Mouse (Mus musculus) adrenal gland (tissue): Measurements from ENCODE around the gene Ganab.

Experiments used
- intact Hi-C: fragments of 180-260 bp; cut with DNase I; formaldehyde crosslinking; loops from one replicate; pipeline ENCODE4 v1.15.1; 2025
- microRNA-seq, 2 experiments: library from miRNA; unstranded; fragments of <30 nt; microRNA quantifications; one replicate each; pipeline ENCODE4; 2019

Ganab gene

DNA sequence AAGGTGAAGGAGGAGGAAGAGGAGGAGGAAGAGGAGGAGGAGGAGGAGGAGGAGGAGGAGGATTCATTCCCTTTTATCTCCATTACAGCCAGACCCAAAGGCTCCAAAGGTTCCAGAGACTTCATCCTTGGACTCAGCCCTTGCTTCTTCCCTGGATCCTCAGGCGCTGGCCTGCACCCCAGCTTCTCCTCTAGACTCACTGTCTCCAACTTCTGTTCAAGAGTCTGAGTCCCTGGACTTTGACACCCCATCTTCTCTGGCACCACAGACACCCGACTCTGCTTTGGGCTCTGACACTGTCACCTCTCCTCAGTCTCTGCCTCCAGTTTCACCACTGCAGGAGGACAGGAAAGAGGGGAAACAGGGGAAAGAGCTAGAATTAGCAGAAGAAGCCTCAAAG lies 64.4 kb downstream of the Ganab start:
- intact Hi-C loops: no loop called here

DNA sequence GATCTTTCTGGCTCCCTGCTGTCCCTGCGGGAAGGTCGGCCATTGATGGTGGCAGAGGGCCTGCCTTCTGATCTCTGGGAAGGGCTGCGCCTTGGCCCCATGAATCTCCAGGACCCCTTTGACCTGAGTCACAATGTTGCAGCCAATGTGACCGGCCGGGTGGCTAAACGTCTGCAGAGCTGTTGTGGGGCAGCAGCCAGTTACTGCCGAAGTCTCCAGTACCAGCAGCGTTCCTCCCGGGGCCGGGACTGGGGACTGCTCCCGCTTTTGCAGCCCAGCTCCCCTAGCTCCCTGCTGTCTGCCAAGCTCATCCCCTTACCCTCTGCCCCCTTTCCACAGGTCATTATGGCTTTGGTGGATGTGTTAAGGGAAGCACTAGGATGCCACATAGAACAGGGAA lies 67.2 kb downstream of the Ganab start:
- intact Hi-C loops: no loop called here

DNA sequence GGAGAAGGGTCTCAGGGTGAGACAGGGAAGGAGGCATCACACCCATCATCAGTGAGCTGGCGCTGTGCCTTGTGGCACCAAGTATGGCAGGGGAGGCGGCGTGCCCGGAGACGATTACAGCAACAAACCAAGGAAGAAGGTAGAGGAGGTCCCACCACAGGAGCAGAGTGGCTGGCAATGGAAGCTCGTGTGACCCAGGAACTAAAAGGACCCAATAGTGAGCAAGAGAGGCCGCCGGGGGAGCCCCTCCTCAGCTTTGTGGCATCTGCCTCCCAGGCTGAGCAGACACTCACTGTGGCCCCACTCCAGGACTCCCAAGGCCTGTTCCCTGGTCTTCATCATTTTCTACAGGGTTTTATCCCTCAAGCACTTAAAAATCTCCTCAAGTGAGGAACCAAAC lies 67.9 kb downstream of the Ganab start:
- intact Hi-C loops: no loop called here

DNA sequence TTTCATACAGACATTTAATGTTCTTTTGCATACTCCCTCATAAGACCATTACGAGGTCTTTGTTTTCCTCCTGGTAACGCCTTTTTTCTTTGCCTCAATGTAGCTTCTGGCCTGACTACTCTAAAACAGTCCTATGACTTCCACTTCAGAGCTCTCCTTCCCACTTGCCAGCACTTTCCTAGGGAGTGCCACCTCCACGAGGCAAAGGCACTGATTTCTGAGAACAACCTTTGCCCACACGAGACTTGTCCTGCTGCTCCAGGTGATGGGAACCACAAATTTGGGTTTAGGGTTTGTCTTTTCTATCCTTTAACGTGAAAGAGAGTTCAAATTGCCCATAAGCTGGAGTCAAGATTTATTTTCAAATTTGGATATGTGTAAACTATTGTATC lies 68.3 kb downstream of the Ganab start:
- intact Hi-C loops: no loop called here

Small RNA genes lying within 50 kb of the gene (microRNA-seq; reads per million reads assigned to microRNA genes)
- gene Mir5136: 0.11 to 0.86 reads per million in 2 experiments
